In genomic region chr2:93192671-93193080, GRCm38 (mm10) we compare ENCODE assay signal across 9 mouse cellular contexts. TPM values are rescaled to one million over a fixed set of nuclear protein-coding genes. Genes with fewer than 3 reads are reported as not detected.
DNase-seq lines count a peak whose midpoint lies in the region; ATAC-seq and TF ChIP-seq lines count a peak whose summit lies in the region.
"Had no signal": no experiment of that assay in that cellular context is flagged by ENCODE, and none has a peak within 500 bp of the region (broad histone marks: within the 10 kb centered on the region; RNA-seq: fewer than 3 reads in every experiment).

No protein-coding gene starts in this region.

- no peak overlapping the region for H3K27ac ChIP-seq in hindbrain, embryonic 15.5 days (replicated peaks)
- no peak overlapping the region for H3K27ac ChIP-seq in midbrain, postnatal 0 days (ENCODE audit: low read depth, low read length)
- H3K27ac ChIP-seq: embryonic facial prominence, embryonic 15.5 days had no signal

- H3K36me3 ChIP-seq in hindbrain, embryonic 15.5 days, result no peaks in the 10 kb centered on the region
- H3K36me3 ChIP-seq in midbrain, postnatal 0 days (ENCODE audit: insufficient read depth, low read length), result no peaks in the 10 kb centered on the region
- H3K36me3 ChIP-seq: embryonic facial prominence, embryonic 15.5 days had no signal

- no peaks in the 10 kb centered on the region for H3K9me3 ChIP-seq in hindbrain, embryonic 15.5 days
- no peaks in the 10 kb centered on the region for H3K9me3 ChIP-seq in midbrain, postnatal 0 days (ENCODE audit: low read length)
- H3K9me3 ChIP-seq: embryonic facial prominence, embryonic 15.5 days had no signal

- H3K4me2 ChIP-seq in hindbrain, embryonic 15.5 days, result peak overlapping the region; percentile 37
- 0 out of 2 replicates have a peak overlapping the region, but pooled peaks have one; percentile 12 for H3K4me2 ChIP-seq in midbrain, postnatal 0 days (ENCODE audit: low read depth, low read length, poor library complexity, severe bottlenecking)
- H3K4me2 ChIP-seq: embryonic facial prominence, embryonic 15.5 days had no signal

- ATAC-seq in hindbrain, embryonic 15.5 days (ENCODE audit: low FRiP score, low read depth), result no peak
- ATAC-seq in midbrain, postnatal 0 days (ENCODE audit: low FRiP score), result no peak

- H3K4me3 ChIP-seq in hindbrain, embryonic 15.5 days, result no peak overlapping the region
- no peak overlapping the region for H3K4me3 ChIP-seq in midbrain, postnatal 0 days (ENCODE audit: low read depth, low read length)
- H3K4me3 ChIP-seq: embryonic facial prominence, embryonic 15.5 days had no signal

- peak; percentile 35 to 70 for DNase-seq in adrenal gland, adult (ENCODE audit: inconsistent age in 2 of 2, low spot score in 1 of 2)
- DNase-seq in adrenal gland, adult 18-20 months (ENCODE audit: low spot score in 2 of 2), result no peak
- peak; percentile 41 for DNase-seq in ES-CJ7 (ENCODE audit: low read depth, low spot score)
- DNase-seq in midbrain, postnatal 0 days (ENCODE audit: low spot score), result peak; percentile 50
- peak; percentile 95 for DNase-seq in thymus, postnatal 14 days
- DNase-seq in left cerebral cortex, postnatal 10 days (ENCODE audit: extremely low spot score in 1 of 2, low spot score in 2 of 2), result no peak
- DNase-seq in frontal cortex, postnatal 10 days (ENCODE audit: low spot score in 2 of 2), result no peak

- 5% methylated on average over 6 of the region's 6 CpGs for WGBS in hindbrain, embryonic 15.5 days
- 6% methylated on average over 6 of the region's 6 CpGs for WGBS in midbrain, postnatal 0 days

- intact Hi-C loops in left cerebral cortex, postnatal 10 days (cut with DNase I), result no loop called here

- no peak overlapping the region for H3K9ac ChIP-seq in hindbrain, embryonic 15.5 days
- 0 out of 2 replicates have a peak overlapping the region, but pooled peaks have one; percentile 6 for H3K9ac ChIP-seq in midbrain, postnatal 0 days (replicated peaks; ENCODE audit: low read length, poor library complexity, severe bottlenecking)
- H3K9ac ChIP-seq: embryonic facial prominence, embryonic 15.5 days had no signal

- H3K27me3 ChIP-seq in hindbrain, embryonic 15.5 days, result no peaks in the 10 kb centered on the region
- H3K27me3 ChIP-seq in midbrain, postnatal 0 days (ENCODE audit: insufficient read depth, low read length), result no peaks in the 10 kb centered on the region
- H3K27me3 ChIP-seq: embryonic facial prominence, embryonic 15.5 days had no signal

- TF ChIP-seq CTCF in midbrain, postnatal 0 days (IDR thresholded peaks at IDR 0.05), result no peak

- H3K4me1 ChIP-seq in hindbrain, embryonic 15.5 days (replicated peaks), result peaks cover 74% of the 10 kb centered on the region
- peaks cover 16% of the 10 kb centered on the region for H3K4me1 ChIP-seq in midbrain, postnatal 0 days (ENCODE audit: insufficient read depth, low read length)

RNA-seq across cellular contexts. Expression of gene Trp53i11, which starts 5.3 kb away (rescaled TPM):
- 10 to 100 TPM; 51.6 to 83.8 TPM for total RNA-seq in adrenal gland, adult 18-20 months (2021)
- polyA plus RNA-seq in hindbrain, embryonic 15.5 days (2015; fragmentation: Nextera tagmentation; extraction: Ambion mirVana), result 86.6 and 123 TPM in 2 replicates
- 111 and 124 TPM in 2 replicates for total RNA-seq in midbrain, postnatal 0 days (2014; rRNA removed)
- polyA plus RNA-seq in midbrain, postnatal 0 days (2015; fragmentation: Nextera tagmentation; extraction: Ambion mirVana), result 74.7 and 76.0 TPM in 2 replicates
- 10 to 100 TPM; 46.0 to 50.7 TPM for total RNA-seq in left cerebral cortex, postnatal 10 days (2021)

Comparison
In these comparisons a context has a peak if more than half of its experiments do, and no peak if none do; other contexts are left out.
1. DNase-seq: peak in adrenal gland, adult (2 of 2), ES-CJ7 (single experiment), midbrain, postnatal 0 days (single experiment) and thymus, postnatal 14 days (single experiment); none in adrenal gland, adult 18-20 months (0 of 2), left cerebral cortex, postnatal 10 days (0 of 2) and frontal cortex, postnatal 10 days (0 of 2).